Mouse (Mus musculus): ENCODE data around the gene Chad.

GRCm38 (mm10) chr11:94563383-94563782 lies 1.5 kb upstream of the Chad start:
- TF ChIP-seq CTCF (IDR thresholded peaks at IDR 0.05 in 2 of 3, conservative IDR thresholded peaks at IDR 0.05 in 1 of 3; ENCODE audit: control insufficient read depth in 1 of 3, insufficient read depth in 1 of 3, low read depth in 2 of 3, low read length in 3 of 3, poor library complexity in 1 of 3, severe bottlenecking in 1 of 3) (no peak), TAL1 (IDR thresholded peaks at IDR 0.05; ENCODE audit: low read length) (no peak), SMC3 (IDR thresholded peaks at IDR 0.05; ENCODE audit: low read depth, low read length) (no peak), UBTF (IDR thresholded peaks at IDR 0.05; ENCODE audit: borderline replicate concordance, insufficient read depth, low read depth, low read length) (no peak), HCFC1 (IDR thresholded peaks at IDR 0.05; ENCODE audit: low read depth, low read length) (no peak), MYB (IDR thresholded peaks at IDR 0.05; ENCODE audit: low read depth, low read length) (no peak), ETS1 (IDR thresholded peaks at IDR 0.05; ENCODE audit: low read depth, low read length) (no peak), ZC3H11A (IDR thresholded peaks at IDR 0.05; ENCODE audit: low read depth, low read length) (no peak), CHD2 (IDR thresholded peaks at IDR 0.05; ENCODE audit: low read length) (no peak), RCOR1 (IDR thresholded peaks at IDR 0.05; ENCODE audit: low read depth, low read length) (no peak)

Measured in MEL (cell line).